Mouse (Mus musculus) midbrain, embryonic 16.5 days (tissue): ENCODE measurements around the gene Cep89. TPM values are rescaled to one million over a fixed set of nuclear protein-coding genes. Genes with fewer than 3 reads are reported as not detected.

ENCODE experiments used
- ATAC-seq: fragments of 200-750 bp; cut with Nextera tagmentation; 2 replicates; pipeline ENCODE4 v1.8.0; 2017; ENCODE audit warnings: moderate TSS enrichment
- H3K27ac ChIP-seq: fragments of 300-500 bp; sonication (generic); 2 replicates; pipeline ENCODE4 v1.5.1; 2014; ENCODE audit warnings: mild to moderate bottlenecking, low read length, mixed read lengths
- H3K27me3 ChIP-seq: fragments of 300-500 bp; sonication (generic); 2 replicates; pipeline ENCODE4 v1.6.1; 2014; ENCODE audit warnings: low read depth, low read length, mixed read lengths; ENCODE audit not compliant: control insufficient read depth, insufficient read depth
- H3K36me3 ChIP-seq: fragments of 300-500 bp; sonication (generic); 2 replicates; pipeline ENCODE4 v1.6.1; 2014; ENCODE audit warnings: mild to moderate bottlenecking, low read length, moderate library complexity, mixed read lengths; ENCODE audit not compliant: control insufficient read depth, insufficient read depth
- H3K4me1 ChIP-seq: fragments of 300-500 bp; sonication (generic); 2 replicates; pipeline ENCODE4 v1.6.1; 2014; ENCODE audit warnings: mild to moderate bottlenecking, low read length, mixed read lengths; ENCODE audit not compliant: control insufficient read depth, insufficient read depth
- H3K4me2 ChIP-seq: fragments of 300-500 bp; sonication (generic); 2 replicates; pipeline ENCODE4 v1.6.1; 2014; ENCODE audit warnings: mild to moderate bottlenecking, low read length, mixed read lengths
- H3K4me3 ChIP-seq: fragments of 300-500 bp; sonication (generic); 2 replicates; pipeline ENCODE4 v1.5.1; 2014; ENCODE audit warnings: low read depth, mild to moderate bottlenecking, low read length, moderate library complexity, mixed read lengths
- H3K9ac ChIP-seq: fragments of 300-500 bp; sonication (generic); 2 replicates; pipeline ENCODE4 v1.6.1; 2014; ENCODE audit warnings: low read depth, low read length, mixed read lengths
- H3K9me3 ChIP-seq: fragments of 300-500 bp; sonication (generic); replicated peaks from 2 replicates; pipeline ENCODE4 v1.6.1; 2014; ENCODE audit warnings: mild to moderate bottlenecking, low read length, mixed read lengths; ENCODE audit not compliant: control insufficient read depth, poor library complexity, severe bottlenecking
- WGBS: fragments of 180-500 bp; shearing (Covaris S2); extraction: QIAGEN DNeasy Blood & Tissue Kit; methylation state at CpG from one replicate; pipeline ENCODE4 v1.1.7; 2014; 5-methylcytosine and 5-hydroxymethylcytosine counted together
- polyA plus RNA-seq: library from polyadenylated mRNA; unstranded; fragments of >200 nt; fragmentation: Nextera tagmentation; extraction: Ambion mirVana; gene quantifications from 2 replicates; pipeline ENCODE4 v1.2.1, GENCODE M21; 2015

Gene Cep89
- polyA plus RNA-seq, 1 experiment from 2014 or later, result 34.7 TPM

- no peak overlapping the region for H3K9ac ChIP-seq
- WGBS, result 84% methylated on average over 5 of the region's 5 CpGs
Observed at GRCm38 (mm10) chr7:35415226-35415625, 18.4 kb downstream of the Cep89 start.

GRCm38 (mm10) chr7:35415801-35416653 is 19.2 kb downstream of the Cep89 start:
- Histone ChIP-seq H3K4me1 (no peaks in the 10 kb centered on the region), H3K4me2 (no peak overlapping the region), H3K27ac (no peak overlapping the region), H3K9ac (no peak overlapping the region), H3K27me3 (no peaks in the 10 kb centered on the region), H3K36me3 (peaks cover 13% of the 10 kb centered on the region), H3K9me3 (no peaks in the 10 kb centered on the region), H3K4me3 (no peak overlapping the region)
- ATAC-seq, result no peak
- 87% methylated on average over 9 of the region's 9 CpGs for whole genome bisulfite sequencing

More at GRCm38 (mm10) chr7:35415226-35415625, 18.4 kb downstream of the Cep89 start:
- Histone ChIP-seq H3K9me3 (no peaks in the 10 kb centered on the region), H3K4me3 (no peak overlapping the region), H3K27ac (no peak overlapping the region), H3K4me2 (no peak overlapping the region), H3K4me1 (no peaks in the 10 kb centered on the region), H3K27me3 (no peaks in the 10 kb centered on the region), H3K36me3 (peaks cover 10% of the 10 kb centered on the region)
- no peak for ATAC-seq

- H3K4me1 ChIP-seq, result no peaks in the 10 kb centered on the region
- WGBS, result 94% methylated on average over 5 of the region's 5 CpGs
- H3K27ac ChIP-seq, result no peak overlapping the region
- H3K4me3 ChIP-seq, result no peak overlapping the region
- H3K9me3 ChIP-seq, result no peaks in the 10 kb centered on the region
- H3K36me3 ChIP-seq, result peaks cover 17% of the 10 kb centered on the region
- H3K27me3 ChIP-seq, result no peaks in the 10 kb centered on the region
- no peak overlapping the region for H3K4me2 ChIP-seq
- no peak for ATAC-seq
- no peak overlapping the region for H3K9ac ChIP-seq
Observed at GRCm38 (mm10) chr7:35416654-35416948, 19.8 kb downstream of the Cep89 start.

- Histone ChIP-seq H3K4me3 (no peak overlapping the region), H3K36me3 (peaks cover 21% of the 10 kb centered on the region), H3K9ac (no peak overlapping the region), H3K27me3 (no peaks in the 10 kb centered on the region), H3K9me3 (no peaks in the 10 kb centered on the region), H3K27ac (no peak overlapping the region), H3K4me1 (no peaks in the 10 kb centered on the region), H3K4me2 (no peak overlapping the region)
- no peak for ATAC-seq
- 89% methylated on average over 10 of the region's 10 CpGs for WGBS
Observed at GRCm38 (mm10) chr7:35423071-35423470, 26.2 kb downstream of the Cep89 start.

- H3K9ac ChIP-seq, result no peak overlapping the region
- H3K4me1 ChIP-seq, result no peaks in the 10 kb centered on the region
- 95% methylated on average over 10 of the region's 10 CpGs for WGBS
- ATAC-seq, result no peak
- H3K9me3 ChIP-seq, result no peaks in the 10 kb centered on the region
- no peaks in the 10 kb centered on the region for H3K27me3 ChIP-seq
- H3K4me3 ChIP-seq, result no peak overlapping the region
- H3K36me3 ChIP-seq, result peaks cover 21% of the 10 kb centered on the region
- H3K4me2 ChIP-seq, result no peak overlapping the region
- H3K27ac ChIP-seq, result no peak overlapping the region
Observed at GRCm38 (mm10) chr7:35428146-35428545, 31.3 kb downstream of the Cep89 start.

- Histone ChIP-seq H3K4me1 (no peaks in the 10 kb centered on the region), H3K9ac (no peak overlapping the region), H3K27me3 (no peaks in the 10 kb centered on the region), H3K27ac (no peak overlapping the region), H3K9me3 (no peaks in the 10 kb centered on the region), H3K4me2 (no peak overlapping the region), H3K4me3 (no peak overlapping the region), H3K36me3 (peaks cover 25% of the 10 kb centered on the region)
- 83% methylated on average over 9 of the region's 9 CpGs for WGBS
- no peak for ATAC-seq
Observed at GRCm38 (mm10) chr7:35435266-35435665, 38.4 kb downstream of the Cep89 start.

- H3K4me3 ChIP-seq, result no peak overlapping the region
- no peak overlapping the region for H3K4me2 ChIP-seq
- H3K9me3 ChIP-seq, result no peaks in the 10 kb centered on the region
- no peak overlapping the region for H3K27ac ChIP-seq
- 26% methylated on average over 4 of the region's 4 CpGs for WGBS
- no peak for ATAC-seq
- no peaks in the 10 kb centered on the region for H3K4me1 ChIP-seq
- H3K36me3 ChIP-seq, result no peaks in the 10 kb centered on the region
- no peak overlapping the region for H3K9ac ChIP-seq
- no peaks in the 10 kb centered on the region for H3K27me3 ChIP-seq
Observed at GRCm38 (mm10) chr7:35447501-35447900, 50.7 kb downstream of the Cep89 start.

- Histone ChIP-seq H3K36me3 (no peaks in the 10 kb centered on the region), H3K27me3 (no peaks in the 10 kb centered on the region), H3K4me2 (no peak within 1 kb of the TSS), H3K9me3 (no peaks in the 10 kb centered on the region), H3K27ac (no peak within 1 kb of the TSS), H3K4me1 (no peaks in the 10 kb centered on the region), H3K4me3 (no peak within 1 kb of the TSS), H3K9ac (no peak within 1 kb of the TSS)
- WGBS, result 29% methylated on average over 15 of the region's 15 CpGs
- ATAC-seq, result no peak
Observed at GRCm38 (mm10) chr7:35447996-35448846, 51.4 kb downstream of the Cep89 start, which contains the start of gene Slc7a9. TSS of gene Slc7a9 (plus strand) at chr7:35448796.

GRCm38 (mm10) chr7:35448867-35449266 is 52.0 kb downstream of the Cep89 start:
- no peak overlapping the region for H3K9ac ChIP-seq
- no peaks in the 10 kb centered on the region for H3K27me3 ChIP-seq
- H3K27ac ChIP-seq, result no peak overlapping the region
- H3K4me1 ChIP-seq, result no peaks in the 10 kb centered on the region
- 85% methylated on average over 7 of the region's 7 CpGs for WGBS
- H3K4me2 ChIP-seq, result no peak overlapping the region
- no peaks in the 10 kb centered on the region for H3K36me3 ChIP-seq
- no peak for ATAC-seq
- H3K9me3 ChIP-seq, result no peaks in the 10 kb centered on the region
- no peak overlapping the region for H3K4me3 ChIP-seq
